Mouse (Mus musculus) layer of hippocampus, postnatal 14 days (tissue): ENCODE measurements around the gene Rps6ka3. TPM values are rescaled to one million over a fixed set of nuclear protein-coding genes. Genes with fewer than 3 reads are reported as not detected.

Source experiments
- DNase-seq, 2 experiments: peaks; one replicate each; pipeline ENCODE4 v3.0.0; 2021 to 2022; ENCODE audit warnings: low spot score in 2 of 2, mixed read lengths in 1 of 2
- long read RNA-seq, 2 experiments: library from polyadenylated mRNA; stranded (forward); transcript quantifications; one replicate each; pipeline ENCODE4 v2.0.0; 2021
- total RNA-seq, 2 experiments: library from RNA; stranded (reverse); gene quantifications; 2 replicates each; pipeline ENCODE4 v1.2.3; 2021

Gene Rps6ka3
- total RNA-seq, result 10 to 100 TPM; 27.4 to 37.5 TPM
- long read RNA-seq, experiment 1, partial matches to known transcripts, result 0 of 1 reads
- long read RNA-seq, experiment 1, other reads (novel, unspliced or antisense), result 1 of 1 reads
- long read RNA-seq, experiment 2, full-length matches to known transcripts, result 1 of 2 reads
- long read RNA-seq, experiment 2, partial matches to known transcripts, result 1 of 2 reads
- long read RNA-seq, experiment 2, other reads (novel, unspliced or antisense), result 0 of 2 reads

- DNase-seq, result no peak
These were observed at the start of gene Rps6ka3 for GRCm38 (mm10) chrX:159210007-159210406. Gene Rps6ka3, plus strand, starts transcription at chrX:159210307.

DNA sequence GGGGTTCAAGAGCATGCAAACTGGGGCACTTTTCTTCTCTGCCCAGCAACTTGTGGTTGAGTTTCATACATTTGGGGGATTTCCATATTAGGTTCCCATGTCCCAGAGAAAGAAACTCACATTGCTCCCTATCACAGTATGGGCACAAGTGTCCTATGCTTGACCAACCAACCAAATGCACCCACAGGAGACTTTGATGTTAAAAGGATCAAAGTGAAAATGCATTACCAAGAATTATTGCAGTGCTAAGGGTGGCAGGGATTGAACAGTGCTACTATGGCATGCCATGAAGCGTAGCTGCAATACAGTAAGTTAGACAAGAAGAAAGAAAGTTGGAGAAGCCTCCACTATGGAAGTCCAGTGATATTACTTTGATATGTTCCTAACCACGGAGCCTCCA, 40.9 kb upstream of the Rps6ka3 start:
- no peak for DNase-seq

DNA sequence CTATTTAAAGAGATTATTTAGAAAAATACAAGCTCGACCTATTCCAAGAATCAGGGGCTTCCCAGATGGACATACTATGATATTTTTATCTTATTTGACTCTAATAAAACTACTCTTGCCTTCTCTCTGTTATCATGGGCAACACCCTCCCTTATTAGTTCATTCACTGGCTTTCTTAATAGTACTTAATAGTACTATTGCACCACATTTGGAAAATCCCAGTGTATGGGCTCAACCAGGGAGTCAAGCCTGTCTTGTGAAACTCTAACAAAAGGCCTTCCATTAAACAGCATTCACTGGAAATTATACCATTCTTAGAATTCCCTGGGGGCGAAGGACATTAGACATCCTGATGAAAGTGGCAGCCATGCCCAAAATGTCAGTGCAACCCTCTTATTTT, 38.5 kb upstream of the Rps6ka3 start:
- DNase-seq, result no peak

DNA sequence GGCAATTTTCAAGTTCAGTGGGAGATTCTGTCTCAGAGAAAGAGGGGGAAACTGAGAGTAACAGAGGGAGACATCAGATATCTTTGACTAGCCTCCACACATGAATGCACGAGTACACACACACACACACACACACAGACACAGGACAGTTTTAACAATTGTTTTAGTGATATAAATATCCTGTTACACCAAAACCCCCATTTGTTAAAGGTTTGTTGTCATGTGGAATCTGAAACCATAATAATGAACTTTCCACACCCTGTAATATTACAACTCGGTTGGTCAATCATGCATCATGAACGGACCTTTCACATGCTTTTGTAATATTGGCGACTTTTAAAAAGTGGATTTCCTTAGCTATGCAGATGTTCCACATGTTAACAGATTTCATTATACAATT, 18.5 kb upstream of the Rps6ka3 start:
- no peak for DNase-seq

GRCm38 (mm10) chrX:159199495-159199894, 10.6 kb upstream of the Rps6ka3 start:
- DNase-seq, result no peak

DNA sequence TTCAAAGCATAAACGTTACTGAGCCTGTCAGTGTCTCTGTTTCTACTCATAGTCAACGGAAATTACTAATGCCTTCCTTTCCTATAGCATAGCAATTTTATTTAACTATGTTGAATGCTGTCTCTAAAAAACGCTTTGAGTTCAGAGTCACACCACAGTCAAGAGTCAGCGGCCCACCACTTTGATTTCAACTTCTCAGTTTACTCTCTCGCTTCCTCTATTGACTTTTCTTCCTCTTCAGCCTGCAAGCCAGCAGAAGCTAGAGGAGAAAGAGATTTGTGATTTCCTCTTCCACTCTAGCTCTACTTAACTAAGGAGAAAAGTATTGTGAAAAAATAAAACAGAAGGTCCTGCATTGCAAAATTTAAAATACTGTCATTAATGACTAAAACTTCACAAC, 10.0 kb upstream of the Rps6ka3 start:
- no peak for DNase-seq

DNA sequence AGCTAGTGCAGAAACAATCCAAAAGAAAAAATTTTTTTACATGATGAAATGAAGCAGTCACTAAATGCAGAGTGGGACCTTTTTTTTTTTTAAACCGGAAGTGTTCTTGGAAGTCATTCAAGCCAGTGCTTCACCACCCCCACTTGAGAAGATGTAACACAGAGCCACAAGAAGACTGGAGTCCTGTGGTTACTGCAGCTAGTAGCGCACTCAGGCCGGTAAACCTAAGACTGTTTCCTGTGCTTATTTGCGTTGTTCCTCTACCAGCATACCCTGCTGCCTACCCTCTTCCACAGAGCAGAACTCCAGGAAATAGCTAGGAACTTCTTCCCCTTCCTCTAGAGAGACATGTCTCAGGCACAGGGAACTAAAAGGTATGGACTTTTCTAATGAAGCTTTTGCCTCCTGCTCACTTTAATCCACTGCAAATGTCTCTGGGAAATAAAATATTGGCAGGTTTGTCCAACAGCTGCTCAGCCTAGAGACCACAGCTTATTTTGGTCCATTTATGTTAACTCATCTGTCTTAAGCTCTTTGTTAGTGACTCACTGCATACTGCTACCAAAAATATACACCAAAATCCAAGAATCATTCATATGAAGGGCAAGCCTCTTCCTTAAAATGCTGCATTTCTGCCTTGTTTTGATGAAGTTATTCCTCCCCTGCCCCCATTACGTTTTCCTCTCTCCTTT, 931 bp downstream of the Rps6ka3 start:
- no peak for DNase-seq

GRCm38 (mm10) chrX:159215253-159215652, 5.1 kb downstream of the Rps6ka3 start:
- no peak for DNase-seq

- DNase-seq, result no peak
These were observed 12.4 kb downstream of the Rps6ka3 start for GRCm38 (mm10) chrX:159222474-159222873.

- DNase-seq, result no peak
These were observed 27.2 kb downstream of the Rps6ka3 start for GRCm38 (mm10) chrX:159237275-159237674.

DNA sequence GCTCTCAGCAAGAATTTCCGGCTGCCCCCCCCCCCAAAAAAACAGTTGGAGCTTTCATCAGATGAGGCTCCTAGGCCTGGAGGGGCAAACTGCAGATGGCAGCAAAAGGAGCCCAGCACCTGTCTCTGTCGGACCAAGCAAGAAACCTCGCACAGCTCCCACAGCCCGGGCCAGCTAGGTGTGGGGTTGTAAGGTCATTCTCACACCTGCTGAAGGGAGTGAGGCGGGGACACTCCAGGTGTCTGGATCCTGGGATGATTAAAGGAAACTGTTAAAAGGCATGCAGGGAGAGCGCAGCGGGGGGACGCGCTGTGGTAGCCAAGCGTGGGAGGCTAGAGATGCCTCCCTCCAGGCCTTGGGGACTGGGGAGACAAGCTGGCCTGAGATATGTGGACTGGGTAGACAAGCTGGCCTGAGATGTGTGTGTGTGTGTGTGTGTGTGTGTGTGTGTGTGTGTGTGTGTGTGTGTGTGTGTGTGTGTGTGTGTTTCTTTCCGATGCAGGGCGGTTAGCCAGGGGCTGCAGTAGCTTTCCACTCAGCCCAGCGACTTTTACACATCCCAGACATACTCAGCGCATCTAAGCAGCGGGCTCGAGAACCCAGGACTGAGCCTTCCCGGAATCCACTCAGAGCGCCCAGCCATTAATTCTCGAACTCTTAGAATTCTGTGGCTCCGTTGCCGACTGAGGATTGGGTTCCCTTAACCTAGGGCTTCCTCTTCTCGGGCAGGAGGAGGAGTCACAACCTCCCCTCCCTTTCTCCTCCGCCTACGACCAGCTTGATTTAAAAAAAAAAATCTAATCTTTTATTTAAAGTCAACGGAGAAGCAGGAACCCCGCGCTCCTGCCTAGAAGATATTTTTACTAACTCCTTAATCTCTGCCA, 44.1 kb downstream of the Rps6ka3 start:
- peak; percentile 13 to 16 for DNase-seq

DNA sequence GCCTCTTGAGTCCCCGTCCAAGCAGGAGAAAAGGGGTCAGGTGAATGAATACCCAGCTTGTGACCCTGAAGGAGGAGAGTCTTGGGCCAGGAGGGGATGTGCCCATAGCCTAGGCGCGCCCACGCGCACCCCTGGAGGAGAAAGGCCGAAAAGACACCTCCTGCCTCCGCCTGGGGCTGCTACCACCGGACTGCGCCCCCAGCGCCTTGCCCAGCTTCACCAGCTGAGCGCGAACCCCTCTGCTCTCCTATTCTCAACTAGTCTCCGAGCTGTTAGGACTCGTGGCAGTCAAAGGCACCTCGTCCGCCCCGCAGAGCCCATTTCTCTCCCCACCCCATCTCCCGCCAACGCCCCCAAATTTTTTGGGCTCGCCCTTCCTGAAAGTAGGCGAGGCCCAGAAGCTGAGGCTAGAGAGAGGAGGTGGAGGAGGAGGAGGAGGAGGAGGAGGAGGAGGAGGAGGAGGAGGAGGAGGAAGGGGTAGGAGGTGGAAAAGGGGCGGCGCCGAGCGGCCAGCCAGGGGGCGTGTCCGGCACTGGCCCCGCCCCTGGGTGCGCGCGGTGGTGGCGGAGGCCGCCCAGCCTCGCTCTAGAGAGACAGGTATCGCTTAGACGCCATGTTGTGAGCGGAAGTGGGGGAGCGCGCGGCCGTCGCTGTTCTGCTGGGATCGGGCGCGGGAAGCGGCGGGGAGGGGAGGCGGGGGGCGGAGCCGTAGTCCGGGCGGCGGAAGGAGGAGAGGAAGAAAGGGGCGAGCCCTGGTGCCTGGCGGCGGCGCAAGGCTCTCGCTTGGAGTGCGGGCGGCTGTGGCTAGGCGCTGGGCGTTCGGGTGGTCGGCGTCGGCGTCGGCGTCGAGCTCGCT, 45.2 kb downstream of the Rps6ka3 start:
- peak; percentile 67 to 78 for DNase-seq

DNA sequence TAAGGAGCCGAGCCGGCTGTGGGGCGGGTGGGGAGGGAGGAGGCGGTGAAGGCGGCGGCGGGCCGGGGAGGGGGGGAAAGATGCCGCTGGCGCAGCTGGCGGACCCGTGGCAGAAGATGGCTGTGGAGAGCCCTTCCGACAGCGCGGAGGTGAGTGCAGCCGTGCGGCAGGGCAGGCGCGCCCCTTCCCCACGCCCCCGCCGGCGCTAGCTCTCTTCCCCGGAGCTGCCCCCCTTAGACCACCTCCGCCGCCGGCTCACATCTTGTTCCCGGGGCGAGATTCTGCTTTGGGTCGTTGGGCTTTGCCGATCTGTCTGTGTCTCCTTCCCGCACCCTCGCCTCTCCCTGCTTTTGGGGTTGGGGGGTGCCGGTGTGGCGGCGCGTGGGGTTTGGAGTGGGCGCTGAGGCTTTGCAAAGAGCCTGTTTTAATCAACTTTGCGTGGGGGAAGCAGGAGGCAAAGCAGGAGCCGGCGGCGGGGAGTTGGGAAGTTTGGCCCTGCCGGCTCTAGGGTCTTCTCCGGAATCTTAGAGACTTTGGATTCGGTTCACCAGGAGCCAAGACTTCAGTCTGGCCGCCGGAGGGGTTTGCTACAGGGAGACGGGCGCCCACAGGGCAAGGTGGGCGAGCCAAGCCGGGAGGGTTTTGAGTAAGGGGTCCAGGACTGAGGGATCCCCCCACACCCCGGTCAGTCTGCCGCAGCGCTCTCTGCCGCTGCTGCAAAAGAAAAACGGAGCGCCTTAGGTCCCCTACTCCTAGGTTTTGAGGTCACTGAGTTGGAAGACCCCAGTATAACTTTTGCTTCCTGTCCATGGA, 46.1 kb downstream of the Rps6ka3 start:
- DNase-seq, result peak in 1 of 2 experiments; percentile 28

- DNase-seq, result peak; percentile 6 to 10
These were observed 46.9 kb downstream of the Rps6ka3 start for GRCm38 (mm10) chrX:159256921-159257421.

DNA sequence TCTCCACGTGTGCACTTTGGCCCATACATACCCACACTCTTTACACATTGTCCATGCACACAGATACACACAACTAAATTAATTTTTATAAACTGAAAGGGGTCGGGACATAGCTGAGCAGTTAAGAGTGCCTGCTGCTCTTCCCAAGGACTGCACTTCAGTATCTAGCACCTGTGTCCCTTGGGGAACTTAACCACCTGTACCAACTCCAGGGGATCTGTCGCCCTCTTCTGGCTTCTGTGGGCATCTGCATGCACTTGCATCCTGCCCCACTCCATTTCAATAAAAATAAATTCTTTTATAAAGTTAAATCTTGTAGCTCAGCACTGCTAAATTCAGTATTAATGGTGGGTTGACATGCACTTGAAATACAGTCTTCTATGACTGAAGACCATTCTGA, 54.6 kb downstream of the Rps6ka3 start:
- no peak for DNase-seq

DNA sequence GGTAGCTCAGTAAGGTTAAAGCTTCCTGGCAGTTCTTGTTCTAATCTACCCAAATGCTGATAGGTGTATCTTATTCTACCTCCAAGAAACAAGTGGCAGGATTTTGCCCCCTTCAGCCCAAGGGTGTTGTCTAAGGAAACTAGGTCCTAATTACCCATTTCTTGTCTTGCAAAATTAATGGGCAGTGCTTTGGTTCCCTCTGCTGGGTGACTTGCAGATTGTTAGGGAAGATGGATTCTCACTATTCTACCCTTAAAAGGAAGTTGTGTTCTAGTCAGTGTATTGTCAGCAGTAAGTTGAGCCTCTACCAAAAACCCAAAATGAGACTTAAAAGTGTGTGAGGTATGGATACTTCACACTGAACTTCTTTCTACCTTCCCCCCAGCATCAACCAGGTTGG, 59.0 kb downstream of the Rps6ka3 start:
- peak; percentile 14 to 43 for DNase-seq

DNA sequence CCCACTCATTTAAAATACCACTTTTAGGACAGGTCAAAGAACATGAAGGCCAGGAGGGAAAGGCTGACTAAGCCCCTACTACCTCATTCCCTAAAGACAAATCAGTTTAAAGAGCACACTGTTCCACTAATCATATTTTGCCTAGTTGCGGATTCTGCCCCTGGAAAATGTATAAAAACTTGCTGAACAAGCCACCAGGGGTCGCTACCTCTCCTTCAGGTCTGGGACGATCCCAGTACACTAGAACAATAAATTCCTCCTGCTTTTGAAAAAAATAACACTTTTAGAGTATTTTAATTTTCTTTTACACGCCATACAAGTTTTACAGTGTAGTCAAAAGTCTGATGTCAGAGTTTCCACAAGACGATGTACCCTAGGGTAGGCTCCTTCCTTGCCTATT, 76.7 kb downstream of the Rps6ka3 start:
- DNase-seq, result no peak

GRCm38 (mm10) chrX:159295879-159296278, 85.8 kb downstream of the Rps6ka3 start:
- no peak for DNase-seq

- DNase-seq, result no peak
These were observed 92.5 kb downstream of the Rps6ka3 start for GRCm38 (mm10) chrX:159302349-159303311.
